Mouse (Mus musculus) embryo, embryonic 10.5 days (tissue): ENCODE measurements at regions not wholly inside any gene's neighbourhood (a gene's known extent, or its start where the extent isn't known, plus 50 kb on each side); places are given as distances from the start of the nearest gene placed in this dataset.

Source experiments
- DNase-seq: peaks from one replicate; pipeline ENCODE4 v3.0.0-alpha.2; 2015; ENCODE audit warnings: low spot score

- DNase-seq = no peak
These were observed 67.6 kb upstream of the 1700021F07Rik start for GRCm38 (mm10) chr2:173454741-173455140.

GRCm38 (mm10) chr2:173455216-173455615, 67.2 kb upstream of the 1700021F07Rik start:
- DNase-seq = no peak

GRCm38 (mm10) chr2:173456083-173456482, 66.3 kb upstream of the 1700021F07Rik start:
- DNase-seq = no peak

GRCm38 (mm10) chr2:173456924-173457623, 65.3 kb upstream of the 1700021F07Rik start:
- DNase-seq = no peak

GRCm38 (mm10) chr2:173457624-173458320, 64.6 kb upstream of the 1700021F07Rik start:
- DNase-seq = no peak

GRCm38 (mm10) chr2:173458861-173459260, 63.5 kb upstream of the 1700021F07Rik start:
- DNase-seq = no peak

GRCm38 (mm10) chr2:173463313-173463712, 59.1 kb upstream of the 1700021F07Rik start:
- no peak for DNase-seq

GRCm38 (mm10) chr2:173464562-173464961, 57.8 kb upstream of the 1700021F07Rik start:
- DNase-seq = no peak

GRCm38 (mm10) chr2:173465006-173465620, 57.3 kb upstream of the 1700021F07Rik start:
- no peak for DNase-seq

GRCm38 (mm10) chr2:173468136-173468535, 54.2 kb upstream of the 1700021F07Rik start:
- DNase-seq = no peak

- DNase-seq = no peak
These were observed 52.6 kb upstream of the 1700021F07Rik start for GRCm38 (mm10) chr2:173469756-173470155.
